Mouse (Mus musculus) heart, postnatal 4 days (tissue): Measurements from ENCODE around the gene Ncf2. TPM values are rescaled to one million over a fixed set of nuclear protein-coding genes. Genes with fewer than 3 reads are reported as not detected.
"Not testable (repeated sequence)": the region's sequence is repeated elsewhere in the genome, so short reads cannot be mapped to it uniquely, and the experiment has no call there.

Experiments used
- DNase-seq: peaks from one replicate; pipeline ENCODE4 v3.0.0; 2021
- total RNA-seq, 2 experiments: library from RNA; stranded (reverse); gene quantifications; 2 replicates each; pipeline ENCODE4 v1.2.3; 2021

The Ncf2 gene
- total RNA-seq: 1 to 10 TPM; 2.1 to 3.0 TPM

DNA sequence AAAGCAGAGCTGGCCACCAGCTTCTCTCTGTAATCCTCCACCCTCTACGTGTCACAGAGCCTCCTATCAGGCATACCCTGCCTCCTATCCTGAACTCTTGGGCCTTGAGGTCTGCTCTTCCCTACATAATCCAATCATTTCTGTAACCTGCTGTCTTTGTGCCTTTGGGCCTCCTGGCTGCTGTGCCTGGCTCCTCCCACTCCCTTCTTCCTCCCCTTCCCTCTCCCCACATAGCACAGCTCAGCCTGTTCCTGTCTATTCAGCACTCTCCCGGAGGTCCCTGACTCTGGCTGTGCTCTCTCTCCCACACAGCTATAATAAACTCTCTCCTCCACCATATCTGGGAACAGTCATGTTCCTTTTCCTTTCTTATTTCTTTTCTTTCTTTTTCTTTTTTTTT lies at the start of gene Ncf2:
Ncf2 (plus strand) TSS at position 298 of the 400 bp plus-strand sequence.
- peak; percentile 31 for DNase-seq

GRCm38 (mm10) chr1:152750312-152750965 lies 49.6 kb upstream of the Ncf2 start, which contains the start of gene Apobec4:
Gene Apobec4, plus strand, starts transcription at chr1:152750551.
- DNase-seq: no peak

- DNase-seq: no peak
These were observed 38.2 kb upstream of the Ncf2 start for GRCm38 (mm10) chr1:152761791-152762190.

GRCm38 (mm10) chr1:152766032-152766772 lies 33.8 kb upstream of the Ncf2 start, which contains the start of the genes Rgl1 and Arpc5:
Gene Rgl1, minus strand, starts transcription at chr1:152766351.
Gene Arpc5, plus strand, starts transcription at chr1:152766542.
- peak; percentile 98 for DNase-seq

- no peak for DNase-seq
These were observed 32.9 kb upstream of the Ncf2 start for GRCm38 (mm10) chr1:152766804-152767748.

DNA sequence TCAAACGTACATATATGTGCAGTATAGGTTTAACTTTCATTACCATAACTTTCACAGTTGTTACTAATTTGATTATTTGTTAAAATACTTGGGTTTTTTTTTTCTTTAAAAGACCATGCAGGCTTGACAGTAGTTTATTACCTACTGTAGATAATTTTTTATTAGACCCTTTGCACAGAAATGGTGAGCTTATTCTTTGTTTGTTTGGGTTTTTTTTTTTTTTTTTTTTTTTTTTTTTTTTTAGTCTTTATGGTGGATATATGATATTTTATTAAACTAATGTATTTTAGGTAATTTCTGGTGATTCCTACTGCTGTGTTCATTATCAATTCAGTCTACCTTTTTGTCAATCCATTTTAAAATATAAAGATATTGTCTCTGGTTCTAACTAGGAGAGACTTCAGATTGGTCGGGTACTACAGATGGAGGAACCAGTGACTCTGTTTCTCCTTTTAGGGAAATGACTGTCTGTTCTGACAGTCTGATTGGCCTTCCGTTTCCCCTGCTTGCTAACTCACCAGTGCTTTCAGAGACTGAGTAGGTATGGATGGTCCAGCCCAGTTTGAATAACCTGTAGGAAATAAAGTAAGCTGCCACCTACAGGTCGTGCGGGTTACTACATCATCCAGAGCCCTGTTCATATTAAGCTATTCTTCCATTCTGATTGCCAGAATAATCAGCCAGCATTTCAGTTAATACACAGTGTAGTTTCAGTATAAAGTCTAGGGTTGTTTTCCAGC lies 32.1 kb upstream of the Ncf2 start:
- peak; percentile 91 for DNase-seq

DNA sequence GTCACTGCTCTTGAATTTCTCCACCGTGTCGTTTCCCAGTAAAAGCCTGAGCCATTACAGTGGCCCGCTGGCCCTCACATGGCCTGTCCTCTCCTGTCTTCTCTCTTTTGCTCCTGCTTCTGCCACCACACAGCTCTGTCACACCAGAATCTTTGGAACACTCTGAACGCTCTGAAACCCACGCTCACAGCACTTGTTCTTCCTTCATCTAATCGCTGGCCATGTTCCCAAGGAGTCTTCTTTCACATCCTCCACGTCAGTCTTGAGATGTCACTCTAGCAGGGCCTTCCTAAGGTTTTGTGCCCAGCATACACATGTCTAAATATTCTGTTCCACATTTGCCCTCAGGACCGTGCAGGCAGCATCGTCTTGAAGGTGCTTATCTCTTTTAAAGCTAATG lies 29.0 kb upstream of the Ncf2 start:
- DNase-seq: no peak

- not testable (repeated sequence) for DNase-seq
These were observed 25.4 kb upstream of the Ncf2 start for GRCm38 (mm10) chr1:152774601-152775000.

GRCm38 (mm10) chr1:152779071-152779737 lies 20.8 kb upstream of the Ncf2 start:
- peak; percentile 84 for DNase-seq

DNA sequence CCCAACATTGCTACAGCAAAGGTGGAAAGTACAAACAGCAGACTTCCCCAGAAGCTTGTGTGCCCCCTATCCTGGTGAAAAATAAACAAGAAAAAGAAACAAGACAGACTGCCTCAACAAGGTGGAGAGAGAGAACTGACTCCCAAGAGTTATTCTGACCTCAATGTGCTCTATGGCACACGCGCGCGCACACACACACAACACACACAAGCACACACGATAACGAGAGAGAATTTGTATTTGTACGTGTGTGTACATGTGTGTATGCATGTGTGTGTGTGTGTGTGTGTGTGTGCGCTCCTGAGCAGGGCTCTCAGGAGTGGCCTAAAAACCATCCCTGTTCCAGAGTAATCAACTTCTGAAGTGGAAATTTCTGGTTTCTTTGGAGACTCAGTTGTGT lies 15.4 kb upstream of the Ncf2 start:
- no peak for DNase-seq

GRCm38 (mm10) chr1:152785446-152785845 lies 14.5 kb upstream of the Ncf2 start:
- DNase-seq: not testable (repeated sequence)

- no peak for DNase-seq
These were observed 13.0 kb upstream of the Ncf2 start for GRCm38 (mm10) chr1:152786953-152787352.

GRCm38 (mm10) chr1:152788121-152788660 lies 11.8 kb upstream of the Ncf2 start:
- DNase-seq: no peak

GRCm38 (mm10) chr1:152790254-152790653 lies 9.7 kb upstream of the Ncf2 start:
- peak; percentile 57 for DNase-seq

GRCm38 (mm10) chr1:152790821-152791220 lies 9.2 kb upstream of the Ncf2 start:
- DNase-seq: no peak

DNA sequence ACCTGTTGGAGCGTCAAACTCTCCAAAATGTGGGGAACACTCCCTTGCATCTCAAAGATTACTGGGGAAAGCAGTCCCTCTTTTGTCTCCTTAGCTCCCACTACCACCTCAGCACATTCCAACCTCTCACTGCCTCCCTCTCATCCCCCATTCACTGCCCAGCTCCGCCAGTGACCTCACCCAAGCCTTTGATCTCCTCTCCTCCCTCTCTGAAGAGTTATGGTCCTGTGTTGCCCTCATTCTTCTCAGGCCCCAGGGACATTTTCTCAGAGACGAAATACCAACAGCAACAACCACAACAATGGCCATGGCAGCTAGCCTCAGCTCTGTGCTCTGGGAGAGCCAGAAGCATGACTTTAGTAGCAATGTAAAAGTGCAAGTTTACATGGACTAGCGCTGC lies 8.7 kb upstream of the Ncf2 start:
- DNase-seq: no peak

GRCm38 (mm10) chr1:152792736-152793494 lies 7.1 kb upstream of the Ncf2 start:
- no peak for DNase-seq

DNA sequence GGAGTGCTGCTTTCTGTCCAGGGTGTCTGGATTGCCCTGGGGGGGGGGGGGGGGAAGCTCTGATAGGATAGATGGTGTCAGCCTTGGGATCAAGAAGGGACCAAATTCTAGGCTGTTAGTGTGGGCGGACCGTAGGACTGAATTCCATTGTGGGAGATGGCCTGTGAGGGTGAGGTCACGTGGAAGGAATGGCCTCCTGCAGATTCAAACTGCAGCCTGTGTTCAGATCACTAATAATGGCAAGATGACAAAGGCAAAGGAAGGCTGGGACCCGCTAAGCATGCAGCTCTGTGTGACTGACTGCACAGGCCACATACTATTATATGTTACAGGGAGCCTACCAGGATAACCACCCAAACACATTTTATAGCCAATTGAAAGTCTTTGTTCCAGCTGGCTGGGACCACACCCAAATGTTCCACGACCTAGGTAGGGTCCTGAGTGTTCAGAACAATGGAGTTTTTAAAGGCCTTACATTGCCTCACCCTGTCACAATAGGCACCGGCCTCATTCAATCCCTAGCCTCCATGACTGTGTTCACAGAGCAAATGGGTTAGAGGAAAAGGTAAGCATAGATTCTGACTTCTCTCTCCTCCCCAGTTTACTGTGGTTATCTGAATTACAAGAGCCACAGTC lies 6.4 kb upstream of the Ncf2 start:
- DNase-seq: no peak

DNA sequence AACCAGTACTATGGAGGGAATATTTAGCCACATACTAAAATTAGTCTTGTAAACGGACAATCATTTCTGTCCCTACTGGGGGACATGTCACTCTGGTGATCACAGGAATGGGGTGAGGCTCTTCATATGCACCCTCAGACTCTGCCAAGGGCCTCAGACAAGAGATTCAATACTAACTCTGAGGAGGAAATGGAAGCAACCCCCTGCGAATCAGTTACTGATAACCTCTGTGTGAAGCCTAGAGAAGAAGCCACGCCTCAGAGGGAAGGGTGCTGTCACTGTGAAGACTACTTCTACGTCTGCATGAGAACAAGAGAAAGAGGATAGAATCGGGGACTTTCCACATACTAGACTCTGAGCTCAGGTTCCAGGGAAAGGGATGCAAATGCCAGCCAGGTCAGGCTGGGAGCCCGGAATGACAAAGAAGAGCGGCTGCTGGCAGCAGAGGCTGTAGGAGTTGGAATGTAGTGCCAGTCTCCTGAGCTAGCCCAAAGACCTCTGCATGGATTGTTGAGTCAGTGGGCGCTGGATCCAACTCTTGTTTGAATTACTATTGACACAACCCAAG lies 4.2 kb upstream of the Ncf2 start:
- DNase-seq: no peak
